Mouse (Mus musculus): Measurements from ENCODE around the gene Tppp3.

DNA sequence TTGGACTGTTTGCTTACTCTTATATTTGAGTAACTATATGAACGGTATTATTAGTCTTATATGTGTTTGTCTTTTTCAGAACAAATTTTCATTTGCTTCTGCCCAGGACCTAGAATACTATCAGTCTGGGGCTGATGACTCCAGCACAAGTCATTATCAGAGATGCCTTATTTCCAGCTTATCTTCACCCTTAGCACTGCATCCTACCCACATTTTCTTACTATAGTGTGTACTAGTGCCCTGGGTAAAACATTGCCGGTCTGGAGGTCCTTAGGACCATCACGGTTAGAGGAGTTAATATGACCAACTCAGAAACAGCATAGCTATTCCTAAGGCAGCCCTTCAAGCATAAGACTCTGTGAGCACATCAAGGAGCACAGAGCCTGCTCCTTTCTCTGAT is 23.1 kb downstream of the Tppp3 start:
- TF ChIP-seq CTCF (IDR thresholded peaks at IDR 0.05; ENCODE audit: low read depth, low read length) (no peak), POLR2A (IDR thresholded peaks at IDR 0.05; ENCODE audit: extremely low read depth, insufficient read depth, low read length) (no peak)

Data from liver, adult 2 months (tissue).